Comparison of ENCODE assay signal across 1 mouse cellular context in the genomic region with DNA sequence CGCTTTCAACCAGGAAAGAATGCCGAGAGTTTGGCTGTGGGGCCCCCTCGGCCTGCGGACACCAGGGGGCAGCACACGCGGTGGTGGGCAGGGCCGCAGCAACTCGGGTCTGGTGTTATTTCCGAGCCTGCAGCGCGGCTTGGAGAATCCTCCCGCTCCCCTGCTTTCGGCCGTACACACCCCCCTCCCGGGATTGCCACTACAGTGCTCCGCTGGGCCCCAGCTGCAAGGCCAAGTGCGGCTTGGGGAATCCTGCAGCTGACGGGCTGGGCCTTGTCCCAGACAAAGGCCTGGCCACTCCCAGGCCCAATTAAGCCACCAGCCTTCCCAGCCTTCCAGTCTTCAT.
TF ChIP-seq lines count a peak whose summit lies in the region.

No protein-coding gene starts in this region.

TF ChIP-seq in CH12.LX, 34 proteins besides CTCF, POLR2A, EP300 and RAD21 (continued from another document):
- TF ChIP-seq CHD1 (IDR thresholded peaks at IDR 0.05; ENCODE audit: low read depth, low read length), result no peak
- 0 out of 2 replicates have a peak, but pooled peaks have one; percentile 16 for TF ChIP-seq MXI1 (IDR thresholded peaks at IDR 0.05; ENCODE audit: low read depth, low read length)
